Mouse (Mus musculus) hindbrain, embryonic 15.5 days (tissue): ENCODE data around the gene Epb41l5. TPM values are rescaled to one million over a fixed set of nuclear protein-coding genes. Genes with fewer than 3 reads are reported as not detected.
A peak's percentile ranks its signal among the peaks of the same experiment; 100 is the strongest.

ENCODE experiments used
- ATAC-seq: fragments of 200-750 bp; cut with Nextera tagmentation; 2 replicates; pipeline ENCODE4 v1.8.0; 2017; ENCODE audit warnings: low read depth, moderate number of reproducible peaks, moderate TSS enrichment; ENCODE audit not compliant: low FRiP score
- H3K27ac ChIP-seq: fragments of 300-500 bp; sonication (generic); replicated peaks from 2 replicates; pipeline ENCODE4 v1.5.1; 2015; ENCODE audit warnings: mild to moderate bottlenecking, inconsistent platforms
- H3K27me3 ChIP-seq: fragments of 300-500 bp; sonication (generic); 2 replicates; pipeline ENCODE4 v1.6.1; 2015; ENCODE audit warnings: control low read depth, inconsistent platforms
- H3K36me3 ChIP-seq: fragments of 300-500 bp; sonication (generic); 2 replicates; pipeline ENCODE4 v1.6.1; 2015; ENCODE audit warnings: control low read depth, inconsistent platforms
- H3K4me1 ChIP-seq: fragments of 300-500 bp; sonication (generic); replicated peaks from 2 replicates; pipeline ENCODE4 v1.6.1; 2015; ENCODE audit warnings: control low read depth, inconsistent platforms
- H3K4me2 ChIP-seq: fragments of 300-500 bp; sonication (generic); 2 replicates; pipeline ENCODE4 v1.6.1; 2015; ENCODE audit warnings: moderate library complexity, mild to moderate bottlenecking, inconsistent platforms
- H3K4me3 ChIP-seq: fragments of 300-500 bp; sonication (generic); 2 replicates; pipeline ENCODE4 v1.5.1; 2015; ENCODE audit warnings: mild to moderate bottlenecking, inconsistent platforms
- H3K9ac ChIP-seq: fragments of 300-500 bp; sonication (generic); 2 replicates; pipeline ENCODE4 v1.6.1; 2015; ENCODE audit warnings: inconsistent platforms
- H3K9me3 ChIP-seq: fragments of 300-500 bp; sonication (generic); 2 replicates; pipeline ENCODE4 v1.6.1; 2016; ENCODE audit warnings: control low read depth, inconsistent platforms
- WGBS: fragments of 180-500 bp; shearing (Covaris S2); methylation state at CpG from one replicate; pipeline ENCODE4 v1.1.7; 2015; 5-methylcytosine and 5-hydroxymethylcytosine counted together
- polyA plus RNA-seq: library from polyadenylated mRNA; unstranded; fragments of >200 nt; fragmentation: Nextera tagmentation; extraction: Ambion mirVana; gene quantifications from 2 replicates; pipeline ENCODE4 v1.2.1, GENCODE M21; 2015

Epb41l5 gene
- polyA plus RNA-seq, 1 experiment from 2014 or later, result 20.6 TPM

DNA sequence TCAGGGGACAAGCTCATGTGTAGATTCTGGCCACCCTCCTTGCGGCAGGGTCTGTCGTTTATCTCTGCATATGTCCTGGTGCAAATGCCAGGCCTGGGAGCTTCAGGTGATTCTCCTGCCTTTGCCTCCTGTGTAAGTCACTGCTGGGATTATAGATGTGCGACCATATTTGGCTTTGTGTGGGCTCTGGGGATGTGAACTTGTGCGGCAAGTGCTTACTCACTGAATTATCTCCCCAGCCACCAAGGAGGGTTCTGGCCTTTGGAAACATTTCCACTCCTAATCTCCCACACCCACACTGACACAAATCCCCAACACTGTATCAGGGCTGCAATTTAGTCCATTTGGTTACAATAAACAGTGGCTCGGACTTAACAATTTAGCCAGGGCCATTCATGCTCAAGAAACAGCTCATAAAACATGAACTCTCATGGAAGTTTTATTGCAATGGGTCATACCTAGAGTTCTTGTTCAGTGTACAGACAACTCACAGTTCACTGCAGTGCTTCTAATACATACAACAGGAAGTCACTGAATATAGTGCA, 104.1 kb downstream of the Epb41l5 start:
- 97% methylated on average over 5 of the region's 5 CpGs for WGBS
- no peak overlapping the region for H3K27ac ChIP-seq
- no peaks in the 10 kb centered on the region for H3K27me3 ChIP-seq
- no peaks in the 10 kb centered on the region for H3K4me1 ChIP-seq
- no peak overlapping the region for H3K9ac ChIP-seq
- no peak overlapping the region for H3K4me2 ChIP-seq
- no peaks in the 10 kb centered on the region for H3K9me3 ChIP-seq
- no peak overlapping the region for H3K4me3 ChIP-seq
- no peaks in the 10 kb centered on the region for H3K36me3 ChIP-seq
- ATAC-seq, result no peak

DNA sequence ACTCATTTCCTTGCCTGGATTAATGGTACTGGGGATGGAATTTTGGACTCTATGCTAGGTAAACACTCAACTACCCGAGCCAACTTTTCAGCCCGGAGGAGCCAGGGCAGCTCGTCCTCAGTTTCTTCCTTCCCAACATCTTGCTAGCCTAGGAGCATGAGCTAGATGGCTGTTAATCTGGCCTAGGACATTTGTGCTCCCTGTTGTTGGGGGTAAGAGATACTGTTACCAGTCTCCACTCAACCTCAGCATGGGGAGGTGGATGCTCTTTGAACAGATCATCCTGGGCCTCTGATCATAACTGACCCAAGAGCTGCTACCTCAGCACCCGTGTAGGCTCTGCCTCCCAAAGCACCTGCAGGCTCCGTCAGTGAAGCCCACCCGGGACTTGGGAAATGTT, 105.5 kb downstream of the Epb41l5 start:
- ATAC-seq, result no peak

DNA sequence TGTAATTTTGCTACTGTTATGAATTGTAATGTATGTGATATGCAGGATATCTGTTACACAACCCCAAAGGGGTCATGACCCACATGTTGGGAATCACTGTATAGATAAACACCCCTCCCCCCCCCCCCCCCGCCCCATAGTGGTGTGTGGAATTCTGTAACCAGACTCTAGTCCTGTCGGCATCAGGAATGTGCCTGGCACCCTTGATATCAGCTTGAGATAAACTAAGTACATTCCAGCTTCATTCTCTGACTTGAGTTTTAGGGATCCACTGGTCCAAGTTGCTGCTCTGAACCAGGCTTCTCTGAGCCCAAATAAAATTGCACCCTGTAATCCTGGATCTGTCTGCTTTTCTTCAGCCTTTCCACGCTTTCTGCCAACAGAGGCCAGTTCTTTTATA, 107.2 kb downstream of the Epb41l5 start:
- Histone ChIP-seq H3K27ac (no peak overlapping the region), H3K27me3 (no peaks in the 10 kb centered on the region), H3K9ac (no peak overlapping the region), H3K4me2 (no peak overlapping the region), H3K9me3 (no peaks in the 10 kb centered on the region), H3K36me3 (no peaks in the 10 kb centered on the region), H3K4me1 (no peaks in the 10 kb centered on the region), H3K4me3 (no peak overlapping the region)
- ATAC-seq, result no peak
- WGBS, result 81% methylated on average over 2 of the region's 3 CpGs

More for the DNA sequence above, 105.5 kb downstream of the Epb41l5 start:
- 94% methylated on average over 6 of the region's 6 CpGs for WGBS
- H3K9me3 ChIP-seq, result no peaks in the 10 kb centered on the region
- no peaks in the 10 kb centered on the region for H3K36me3 ChIP-seq
- H3K9ac ChIP-seq, result no peak overlapping the region
- no peaks in the 10 kb centered on the region for H3K4me1 ChIP-seq
- no peak overlapping the region for H3K4me3 ChIP-seq
- no peak overlapping the region for H3K27ac ChIP-seq
- no peak overlapping the region for H3K4me2 ChIP-seq
- H3K27me3 ChIP-seq, result no peaks in the 10 kb centered on the region

DNA sequence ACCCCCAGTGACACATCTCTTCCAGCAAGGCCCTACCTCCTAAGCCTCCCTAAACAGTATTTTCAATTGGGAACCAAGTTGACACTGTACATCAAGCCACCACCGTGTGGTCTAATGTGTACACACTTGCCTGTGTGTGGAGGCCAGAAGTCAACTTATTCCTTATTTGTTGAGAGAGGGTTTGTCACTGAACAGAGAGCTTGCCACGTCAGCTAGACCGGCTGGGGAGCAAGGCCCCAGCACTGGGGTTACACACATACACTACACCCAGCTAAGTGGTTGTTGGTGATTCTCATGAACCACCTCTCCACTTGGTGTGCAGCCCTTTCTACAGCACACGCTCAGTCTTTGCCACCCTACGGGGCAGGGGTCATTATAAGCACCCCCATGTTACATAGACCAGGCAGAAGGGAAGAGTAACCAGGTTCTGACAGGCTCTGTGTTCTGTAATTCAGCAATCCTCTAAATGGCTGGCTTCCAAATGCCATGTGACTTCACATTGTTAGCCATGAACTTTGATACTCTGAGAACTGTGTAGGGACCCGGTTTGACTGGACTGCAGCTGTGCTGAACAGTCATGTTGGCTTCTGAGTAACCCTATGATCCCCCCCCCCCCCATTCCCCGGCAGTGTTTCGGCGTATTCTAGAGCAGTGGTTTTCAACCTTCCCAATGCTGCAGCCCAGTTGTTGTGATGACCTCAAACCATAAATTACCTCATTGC, 107.8 kb downstream of the Epb41l5 start:
- ATAC-seq, result no peak
- no peaks in the 10 kb centered on the region for H3K36me3 ChIP-seq
- no peaks in the 10 kb centered on the region for H3K9me3 ChIP-seq
- H3K4me1 ChIP-seq, result no peaks in the 10 kb centered on the region
- WGBS, result 84% methylated on average over 9 of the region's 9 CpGs
- no peak overlapping the region for H3K27ac ChIP-seq
- no peak overlapping the region for H3K9ac ChIP-seq
- H3K4me3 ChIP-seq, result no peak overlapping the region
- no peaks in the 10 kb centered on the region for H3K27me3 ChIP-seq
- H3K4me2 ChIP-seq, result no peak overlapping the region

DNA sequence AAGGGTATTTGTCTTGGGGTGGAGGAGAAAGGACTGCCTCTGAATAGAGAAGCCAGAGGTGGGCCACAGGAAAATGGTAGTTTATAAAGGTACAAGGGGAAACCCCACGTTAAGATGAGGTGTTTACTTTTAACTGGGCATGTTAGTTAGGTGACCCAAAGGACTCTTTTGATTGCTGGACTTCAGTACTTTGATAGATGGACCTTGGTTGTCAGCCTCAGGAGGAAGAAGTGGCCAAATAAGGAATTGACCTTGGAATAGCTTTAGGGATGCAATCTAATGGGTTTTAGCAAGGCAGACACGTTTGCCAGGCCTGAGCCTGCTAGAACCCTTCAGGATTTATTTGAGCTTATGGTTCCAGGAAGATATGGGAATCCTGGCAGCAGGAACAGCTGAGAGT, 109.5 kb downstream of the Epb41l5 start:
- Histone ChIP-seq H3K9me3 (no peaks in the 10 kb centered on the region), H3K9ac (no peak overlapping the region), H3K36me3 (no peaks in the 10 kb centered on the region), H3K4me3 (no peak overlapping the region), H3K4me1 (no peaks in the 10 kb centered on the region), H3K27me3 (no peaks in the 10 kb centered on the region), H3K27ac (no peak overlapping the region), H3K4me2 (no peak overlapping the region)
- WGBS, result 89% methylated on average over 2 of the region's 2 CpGs
- ATAC-seq, result no peak

DNA sequence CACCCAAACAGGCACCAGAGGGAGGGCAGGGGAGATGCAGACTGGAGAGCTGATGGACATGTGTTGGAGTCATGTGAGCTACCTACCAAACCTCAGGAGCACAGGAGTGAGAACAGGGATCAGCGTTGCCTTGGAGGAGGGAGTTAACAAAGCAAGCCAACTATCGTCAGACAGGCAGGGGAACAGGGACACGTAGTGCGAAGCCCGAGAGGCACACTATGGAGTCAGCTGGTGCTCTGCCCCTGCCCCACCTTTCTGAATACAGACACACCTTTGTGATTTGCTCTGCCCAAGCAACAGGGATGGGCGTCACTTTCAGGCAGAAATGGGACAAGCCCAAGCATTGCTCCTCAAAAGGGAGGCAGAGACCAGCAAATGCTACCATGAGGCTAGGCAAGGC, 111.1 kb downstream of the Epb41l5 start:
- no peak for ATAC-seq
- 94% methylated on average over 6 of the region's 6 CpGs for WGBS
- H3K4me1 ChIP-seq, result no peaks in the 10 kb centered on the region
- no peaks in the 10 kb centered on the region for H3K27me3 ChIP-seq
- no peak overlapping the region for H3K4me3 ChIP-seq
- H3K9me3 ChIP-seq, result no peaks in the 10 kb centered on the region
- no peak overlapping the region for H3K9ac ChIP-seq
- H3K36me3 ChIP-seq, result no peaks in the 10 kb centered on the region
- no peak overlapping the region for H3K27ac ChIP-seq
- H3K4me2 ChIP-seq, result no peak overlapping the region

DNA sequence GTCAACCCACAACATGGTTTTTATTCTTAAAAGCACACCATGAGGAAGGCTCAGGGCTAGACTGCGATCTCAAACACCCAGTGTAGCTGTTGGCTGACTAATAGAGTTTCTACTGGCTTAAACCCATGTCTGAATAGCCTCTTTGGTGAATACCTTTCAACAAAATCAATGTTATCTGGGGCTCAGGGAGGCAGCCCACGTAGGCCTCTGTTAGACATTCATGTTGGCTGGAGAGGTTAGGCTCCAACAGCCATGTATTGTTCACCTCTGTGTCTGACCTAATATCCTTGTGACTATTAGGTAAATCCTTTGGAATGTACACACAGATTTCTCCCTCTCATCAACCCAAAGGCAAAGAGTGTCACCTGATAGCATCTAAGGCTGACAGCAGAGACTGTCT, 112.7 kb downstream of the Epb41l5 start:
- Histone ChIP-seq H3K9ac (no peak overlapping the region), H3K27me3 (no peaks in the 10 kb centered on the region), H3K27ac (no peak overlapping the region), H3K36me3 (no peaks in the 10 kb centered on the region), H3K4me3 (no peak overlapping the region), H3K9me3 (no peaks in the 10 kb centered on the region), H3K4me2 (no peak overlapping the region), H3K4me1 (no peaks in the 10 kb centered on the region)
- WGBS, result 87% methylated on average over 2 of the region's 2 CpGs
- ATAC-seq, result no peak

DNA sequence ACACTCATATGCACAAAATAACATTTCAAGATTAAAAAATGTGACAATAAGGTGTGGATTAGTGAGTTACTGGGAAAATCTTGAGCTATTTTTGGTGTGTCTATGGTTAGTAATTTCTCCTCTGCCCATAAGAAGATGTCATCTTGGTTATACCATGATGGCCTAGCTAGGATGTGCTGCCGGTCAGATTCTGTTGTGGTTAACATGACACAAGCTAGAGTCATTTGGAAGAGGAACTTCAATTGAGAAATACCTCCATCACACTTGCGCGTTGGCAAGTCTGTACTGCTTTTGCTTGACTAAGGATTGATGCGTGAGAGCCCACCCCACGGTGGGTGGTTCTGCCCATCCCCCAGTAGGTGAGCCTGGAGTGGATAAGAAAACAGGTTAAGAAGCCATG, 114.5 kb downstream of the Epb41l5 start:
- Histone ChIP-seq H3K9me3 (no peaks in the 10 kb centered on the region), H3K4me2 (no peak overlapping the region), H3K36me3 (peaks cover under 1% of the 10 kb centered on the region; the same call in 1 of the 2 replicates), H3K4me1 (no peaks in the 10 kb centered on the region), H3K27ac (no peak overlapping the region), H3K27me3 (no peaks in the 10 kb centered on the region), H3K9ac (no peak overlapping the region), H3K4me3 (no peak overlapping the region)
- WGBS, result 95% methylated on average over 5 of the region's 5 CpGs
- no peak for ATAC-seq

DNA sequence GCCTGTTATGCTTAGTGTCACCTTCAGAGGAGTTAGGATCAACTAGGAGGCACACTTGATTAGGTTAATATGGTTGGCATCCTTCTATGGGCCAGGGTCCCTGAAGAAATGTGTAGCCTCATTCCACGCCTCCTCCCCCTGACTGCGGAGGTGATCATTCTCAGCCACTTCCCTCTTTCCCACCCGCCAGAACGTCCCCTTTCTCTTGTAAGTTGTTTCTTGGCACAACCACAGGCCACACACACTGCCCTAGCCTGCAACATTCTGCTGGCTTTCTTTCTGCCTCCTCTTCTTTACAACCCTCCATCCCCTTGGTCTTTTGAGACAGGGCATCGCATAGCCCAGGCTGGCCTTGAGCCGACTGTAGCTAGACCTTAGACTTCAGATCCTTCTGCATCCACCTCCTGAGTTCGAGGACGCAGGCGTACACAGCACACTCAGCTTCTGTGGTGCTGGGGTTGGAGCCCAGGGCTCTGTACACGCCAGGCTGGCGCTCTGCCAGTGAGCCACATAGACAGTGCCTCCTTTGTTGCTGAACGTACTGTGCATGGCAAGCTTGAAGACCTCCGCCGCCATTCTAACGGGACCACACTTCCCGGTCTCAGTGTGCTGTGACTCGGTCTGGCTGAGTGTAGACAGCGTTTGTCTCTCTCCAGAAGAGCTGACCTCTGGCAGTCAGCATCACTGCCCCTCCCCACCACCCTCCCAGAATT, 115.6 kb downstream of the Epb41l5 start:
- Histone ChIP-seq H3K9ac (no peak overlapping the region), H3K4me2 (no peak overlapping the region), H3K36me3 (peaks cover 11% of the 10 kb centered on the region), H3K4me3 (no peak overlapping the region), H3K27ac (peak overlapping the region; percentile 42), H3K9me3 (no peaks in the 10 kb centered on the region), H3K27me3 (no peaks in the 10 kb centered on the region), H3K4me1 (no peaks in the 10 kb centered on the region)
- WGBS, result 75% methylated on average over 18 of the region's 18 CpGs
- peak; percentile 65 for ATAC-seq

DNA sequence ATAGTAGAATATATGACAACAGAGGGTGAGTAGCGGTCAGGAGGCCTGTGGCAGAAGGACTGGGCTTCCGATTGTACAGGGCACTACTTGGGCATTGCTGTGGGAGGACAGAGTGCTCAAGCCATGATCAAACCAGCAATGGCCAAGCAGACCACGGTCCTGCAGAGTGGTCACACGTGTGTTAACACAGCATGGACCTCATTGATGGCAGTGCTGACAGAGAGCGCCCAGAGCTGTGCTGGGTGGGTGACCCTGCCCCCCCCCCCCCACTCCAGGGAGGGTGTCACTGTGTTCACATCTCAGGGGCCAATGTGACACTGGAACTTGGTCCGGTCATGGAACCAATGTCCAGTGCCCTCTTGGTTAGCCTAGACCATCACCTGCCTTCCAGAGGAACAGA, 116.6 kb downstream of the Epb41l5 start:
- H3K9ac ChIP-seq, result no peak overlapping the region
- H3K27me3 ChIP-seq, result no peaks in the 10 kb centered on the region
- H3K27ac ChIP-seq, result no peak overlapping the region
- no peaks in the 10 kb centered on the region for H3K9me3 ChIP-seq
- H3K4me1 ChIP-seq, result 0 out of 2 replicates have a peak, but pooled peaks cover 5% of the 10 kb centered on the region
- H3K4me3 ChIP-seq, result no peak overlapping the region
- 96% methylated on average over 6 of the region's 6 CpGs for WGBS
- no peak; the same call in 1 of the 2 replicates for ATAC-seq
- H3K4me2 ChIP-seq, result no peak overlapping the region
- H3K36me3 ChIP-seq, result peaks cover 20% of the 10 kb centered on the region

DNA sequence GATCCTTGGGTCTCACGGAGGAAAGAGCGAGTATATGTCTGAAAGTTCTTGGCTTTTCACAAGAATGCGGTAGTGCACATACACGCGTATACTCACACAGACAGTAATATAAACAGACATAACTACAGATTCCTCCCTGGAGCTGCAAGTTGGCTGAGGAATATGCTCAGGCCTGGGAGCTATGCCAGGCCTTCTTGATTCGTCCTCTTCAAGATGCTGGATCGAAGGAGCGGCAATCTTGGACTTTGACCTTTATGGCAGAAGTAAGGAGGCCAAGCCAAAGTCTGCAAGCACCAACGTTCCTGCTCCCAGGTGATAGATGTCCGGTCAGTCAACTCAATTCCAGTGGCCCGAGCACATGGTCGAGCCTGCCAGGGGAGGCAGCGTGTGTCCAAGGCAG, 117.9 kb downstream of the Epb41l5 start:
- H3K36me3 ChIP-seq, result peaks cover 20% of the 10 kb centered on the region

More for the DNA sequence above, 117.9 kb downstream of the Epb41l5 start:
- H3K9ac ChIP-seq, result no peak overlapping the region
- no peak for ATAC-seq
- H3K4me1 ChIP-seq, result peaks cover 13% of the 10 kb centered on the region
- H3K9me3 ChIP-seq, result no peaks in the 10 kb centered on the region
- no peak overlapping the region for H3K4me2 ChIP-seq
- WGBS, result 95% methylated on average over 13 of the region's 13 CpGs
- H3K27ac ChIP-seq, result no peak overlapping the region
- H3K4me3 ChIP-seq, result no peak overlapping the region
- H3K27me3 ChIP-seq, result no peaks in the 10 kb centered on the region
